Mouse (Mus musculus) stomach, postnatal 0 days (tissue): ENCODE measurements at regions not wholly inside any gene's neighbourhood (a gene's known extent, or its start where the extent isn't known, plus 50 kb on each side); places are given as distances from the start of the nearest gene placed in this dataset.

Experiments used
- ATAC-seq: fragments of 200-750 bp; cut with Nextera tagmentation; 2 replicates; pipeline ENCODE4 v1.8.0; 2017; ENCODE audit not compliant: low FRiP score, low TSS enrichment
- DNase-seq: peaks from one replicate; pipeline ENCODE4 v3.0.0-alpha.2; 2016; ENCODE audit warnings: low spot score
- H3K27ac ChIP-seq: fragments of 300-500 bp; sonication (generic); replicated peaks from 2 replicates; pipeline ENCODE4 v1.5.1; 2014; ENCODE audit warnings: mild to moderate bottlenecking, control low read depth
- H3K27me3 ChIP-seq: fragments of 300-500 bp; sonication (generic); 2 replicates; pipeline ENCODE4 v1.6.1; 2014; ENCODE audit warnings: low read length; ENCODE audit not compliant: control insufficient read depth, insufficient read depth
- H3K36me3 ChIP-seq: fragments of 300-500 bp; sonication (generic); 2 replicates; pipeline ENCODE4 v1.6.1; 2014; ENCODE audit warnings: low read length, mixed read lengths; ENCODE audit not compliant: control insufficient read depth, insufficient read depth
- H3K4me1 ChIP-seq: fragments of 300-500 bp; sonication (generic); replicated peaks from 2 replicates; pipeline ENCODE4 v1.6.1; 2014; ENCODE audit warnings: antibody characterized with exemption; ENCODE audit not compliant: control insufficient read depth, insufficient read depth
- H3K4me2 ChIP-seq: fragments of 300-500 bp; sonication (generic); replicated peaks from 2 replicates; pipeline ENCODE4 v1.6.1; 2014; ENCODE audit warnings: low read depth, mild to moderate bottlenecking, control low read depth, moderate library complexity
- H3K4me3 ChIP-seq: fragments of 300-500 bp; sonication (generic); 2 replicates; pipeline ENCODE4 v1.5.1; 2014; ENCODE audit warnings: low read depth, low read length, control low read depth
- H3K9ac ChIP-seq: fragments of 300-500 bp; sonication (generic); 2 replicates; pipeline ENCODE4 v1.6.1; 2014; ENCODE audit warnings: mild to moderate bottlenecking, low read length, control low read depth, mixed read lengths
- H3K9me3 ChIP-seq: fragments of 300-500 bp; sonication (generic); 2 replicates; pipeline ENCODE4 v1.6.1; 2016; ENCODE audit warnings: low read length; ENCODE audit not compliant: control insufficient read depth
- CTCF ChIP-seq: IDR thresholded peaks from 2 replicates; pipeline ENCODE4 v1.5.1; 2016; ENCODE audit warnings: antibody characterized with exemption, low read depth, mild to moderate bottlenecking, moderate library complexity
- EP300 ChIP-seq: optimal IDR thresholded peaks from 2 replicates; pipeline ENCODE3; 2016; ENCODE audit warnings: antibody characterized with exemption
- WGBS: fragments of 180-500 bp; shearing (Covaris S2); extraction: QIAGEN DNeasy Blood & Tissue Kit; methylation state at CpG from one replicate; pipeline ENCODE4 v1.1.7; 2014; 5-methylcytosine and 5-hydroxymethylcytosine counted together

DNA sequence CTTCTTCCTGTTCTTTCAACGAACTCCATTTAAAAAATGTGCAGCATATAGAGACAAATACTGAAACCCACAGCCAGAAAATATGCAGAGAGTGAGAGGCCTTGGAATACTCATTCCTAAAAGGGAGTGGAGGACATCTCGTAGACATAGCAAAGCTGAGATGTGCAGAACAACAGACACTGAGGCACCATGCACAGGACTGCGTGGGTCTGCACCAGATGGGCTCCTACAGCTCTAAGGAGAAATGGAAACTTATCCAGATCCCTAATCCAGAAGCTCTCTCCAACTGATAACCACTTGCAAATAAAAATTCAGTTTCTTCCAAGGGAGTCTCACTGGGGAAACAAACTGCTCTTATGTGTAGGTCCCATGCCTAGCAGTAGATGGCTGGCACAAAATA lies 101.6 kb downstream of the Slc25a24 start:
- no peak for DNase-seq
- ATAC-seq = no peak
- Histone ChIP-seq H3K4me1 (no peaks in the 10 kb centered on the region), H3K9me3 (no peaks in the 10 kb centered on the region), H3K9ac (no peak overlapping the region), H3K4me2 (no peak overlapping the region), H3K27me3 (no peaks in the 10 kb centered on the region), H3K36me3 (no peaks in the 10 kb centered on the region), H3K27ac (no peak overlapping the region), H3K4me3 (no peak overlapping the region)
- TF ChIP-seq CTCF = no peak
- no peak for TF ChIP-seq EP300
- 73% methylated on average over 3 of the region's 3 CpGs for WGBS

DNA sequence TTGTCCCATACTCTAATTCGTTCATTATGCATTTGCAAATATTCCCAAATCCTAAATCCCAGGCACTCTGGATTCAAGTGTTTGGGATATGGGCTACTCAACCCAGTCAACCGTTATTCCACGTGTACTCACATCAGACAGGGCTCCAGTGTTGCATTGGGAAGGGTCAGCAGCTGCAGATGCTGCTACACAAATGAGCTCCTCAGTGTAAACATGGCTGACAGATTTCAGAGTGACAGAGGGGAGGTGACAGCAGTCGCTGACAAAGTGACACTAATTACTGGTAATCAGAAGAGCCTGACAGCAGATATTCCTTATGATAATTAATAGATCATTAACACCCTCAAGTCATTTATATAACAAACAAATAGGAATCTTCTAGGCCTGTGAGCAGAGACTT lies 106.2 kb upstream of the Vav3 start:
- ATAC-seq (no peak), DNase-seq (no peak)
- Histone ChIP-seq H3K9me3 (no peaks in the 10 kb centered on the region), H3K4me1 (no peaks in the 10 kb centered on the region), H3K36me3 (no peaks in the 10 kb centered on the region), H3K27me3 (no peaks in the 10 kb centered on the region), H3K9ac (no peak overlapping the region), H3K4me3 (no peak overlapping the region), H3K27ac (no peak overlapping the region), H3K4me2 (no peak overlapping the region)
- TF ChIP-seq EP300 = no peak
- no peak for TF ChIP-seq CTCF
- WGBS = 56% methylated on average over 4 of the region's 4 CpGs

DNA sequence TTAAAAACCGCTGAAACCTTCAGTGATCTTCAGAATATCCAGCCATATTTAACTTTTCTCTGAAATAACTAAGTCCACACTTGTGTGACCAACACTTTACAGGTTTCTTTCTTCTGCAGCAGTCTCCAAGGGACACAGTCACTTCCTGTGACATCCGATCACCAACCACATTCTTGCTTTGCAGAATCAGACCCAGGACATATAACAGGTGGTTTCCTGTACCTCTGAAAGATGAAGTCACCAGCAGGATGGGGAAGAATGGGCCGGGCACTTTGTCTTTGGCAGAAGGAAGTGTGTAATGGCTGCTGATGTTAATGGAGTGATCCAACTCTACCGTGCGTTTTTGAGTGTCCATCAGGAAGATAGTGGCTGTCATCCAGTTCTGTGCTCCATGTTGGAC lies 103.5 kb upstream of the Vav3 start:
- Histone ChIP-seq H3K27ac (no peak overlapping the region), H3K4me2 (no peak overlapping the region), H3K9me3 (no peaks in the 10 kb centered on the region), H3K9ac (no peak overlapping the region), H3K4me3 (no peak overlapping the region), H3K36me3 (no peaks in the 10 kb centered on the region), H3K27me3 (no peaks in the 10 kb centered on the region), H3K4me1 (no peaks in the 10 kb centered on the region)
- TF ChIP-seq CTCF (no peak), EP300 (no peak)
- DNase-seq (no peak), ATAC-seq (no peak)
- WGBS = 72% methylated on average over 5 of the region's 5 CpGs

DNA sequence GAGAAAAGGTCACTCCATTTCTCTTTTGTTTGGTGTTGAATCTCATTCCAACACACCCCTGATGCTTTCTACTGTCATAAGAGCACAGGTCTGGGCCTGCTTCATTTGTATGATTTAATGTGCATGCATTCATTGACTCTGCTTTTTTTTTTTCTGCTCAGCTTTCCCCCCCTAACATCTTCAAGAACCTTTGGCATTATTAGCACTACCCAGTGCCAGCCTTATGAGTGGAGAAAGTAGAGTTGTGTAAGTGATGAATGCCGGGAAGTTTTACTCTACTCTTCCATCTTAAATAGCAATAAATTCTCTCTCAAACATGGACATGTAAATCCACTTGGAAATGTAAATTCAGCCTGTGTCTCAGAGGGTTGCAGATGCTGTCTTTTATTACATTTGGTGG lies 97.0 kb upstream of the Vav3 start:
- no peaks in the 10 kb centered on the region for H3K27me3 ChIP-seq
- H3K4me2 ChIP-seq = no peak overlapping the region
- H3K9me3 ChIP-seq = no peaks in the 10 kb centered on the region
- H3K27ac ChIP-seq = no peak overlapping the region
- H3K4me1 ChIP-seq = no peaks in the 10 kb centered on the region
- ATAC-seq = no peak
- WGBS = 51% methylated on average over 1 of the region's 1 CpGs
- no peak for TF ChIP-seq CTCF
- TF ChIP-seq EP300 = no peak
- no peaks in the 10 kb centered on the region for H3K36me3 ChIP-seq
- no peak overlapping the region for H3K4me3 ChIP-seq
- no peak for DNase-seq
- no peak overlapping the region for H3K9ac ChIP-seq

DNA sequence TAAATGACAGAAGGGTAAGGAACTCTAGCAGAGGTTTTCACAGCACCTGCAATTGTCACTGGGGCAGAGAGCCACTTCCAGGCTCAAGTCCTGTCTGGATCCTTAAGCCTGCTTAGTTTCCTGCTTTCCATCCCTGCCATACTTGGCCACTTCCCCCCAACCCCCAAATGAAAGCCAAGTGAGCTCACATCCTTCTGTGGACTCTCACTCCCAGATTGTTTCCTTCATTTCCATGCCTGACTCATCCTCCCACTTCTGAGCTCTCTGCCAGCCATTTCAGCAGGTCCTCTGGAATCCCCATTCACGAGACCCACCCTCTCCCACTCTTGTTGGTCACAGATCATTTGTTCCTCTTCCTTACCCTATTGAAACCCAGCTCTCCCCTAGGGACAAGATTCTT lies 91.7 kb upstream of the Vav3 start:
- Histone ChIP-seq H3K4me2 (no peak overlapping the region), H3K4me1 (no peaks in the 10 kb centered on the region), H3K27ac (no peak overlapping the region), H3K27me3 (no peaks in the 10 kb centered on the region), H3K9ac (no peak overlapping the region), H3K36me3 (no peaks in the 10 kb centered on the region), H3K9me3 (no peaks in the 10 kb centered on the region), H3K4me3 (no peak overlapping the region)
- ATAC-seq (no peak), DNase-seq (no peak)
- WGBS = 21% methylated on average over 1 of the region's 1 CpGs
- TF ChIP-seq EP300 (no peak), CTCF (no peak)

DNA sequence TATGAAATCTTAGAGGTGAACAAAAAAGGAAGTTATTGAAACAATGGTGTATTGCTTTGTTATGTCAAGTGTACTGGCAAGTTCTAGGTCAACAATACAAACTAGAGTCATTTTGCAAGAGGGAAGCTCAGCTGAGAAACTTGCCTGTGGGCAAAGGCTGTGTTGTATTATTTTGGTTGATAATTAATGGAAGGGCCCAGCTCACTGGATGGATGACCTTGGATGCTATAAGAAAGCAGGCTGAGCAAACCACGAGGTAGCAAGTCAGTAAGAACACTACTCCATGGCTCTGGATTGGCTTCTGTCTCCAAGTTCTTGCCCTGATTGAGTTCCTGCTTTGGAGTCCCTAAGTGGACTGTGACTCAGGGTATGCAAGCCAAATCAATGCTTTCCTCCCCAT lies 91.1 kb upstream of the Vav3 start:
- no peak overlapping the region for H3K27ac ChIP-seq
- DNase-seq (no peak), ATAC-seq (no peak)
- no peaks in the 10 kb centered on the region for H3K9me3 ChIP-seq
- WGBS = 60% methylated on average over 1 of the region's 1 CpGs
- no peaks in the 10 kb centered on the region for H3K4me1 ChIP-seq
- H3K4me3 ChIP-seq = no peak overlapping the region
- no peaks in the 10 kb centered on the region for H3K27me3 ChIP-seq
- no peak for TF ChIP-seq CTCF
- TF ChIP-seq EP300 = no peak
- H3K4me2 ChIP-seq = no peak overlapping the region
- H3K36me3 ChIP-seq = no peaks in the 10 kb centered on the region
- no peak overlapping the region for H3K9ac ChIP-seq
